Mouse (Mus musculus): Measurements from ENCODE around the gene Lmod2.

Lmod2 gene

DNA sequence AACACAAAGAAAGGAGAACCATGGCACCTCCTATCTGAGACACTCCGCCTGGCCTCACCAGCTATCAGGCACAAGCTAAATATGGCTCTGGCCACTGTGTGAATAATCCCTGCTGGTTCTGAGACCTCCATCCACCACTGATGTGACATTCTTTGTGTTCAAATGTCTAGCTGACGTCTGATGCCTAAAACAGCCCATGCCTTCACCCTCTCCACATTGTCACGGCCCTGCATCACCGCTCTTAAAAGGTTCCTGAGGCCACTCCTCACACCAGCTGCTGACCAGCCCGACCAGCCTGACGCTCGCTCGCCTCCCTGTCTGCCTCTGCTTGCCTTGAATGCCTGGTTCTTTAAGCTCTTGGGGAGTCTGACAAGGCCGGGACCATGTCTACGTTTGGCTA is at the start of gene Lmod2:
TSS of gene Lmod2 (plus strand) at position 263 of the 400 bp plus-strand sequence.
- DNase-seq: no peak

DNA sequence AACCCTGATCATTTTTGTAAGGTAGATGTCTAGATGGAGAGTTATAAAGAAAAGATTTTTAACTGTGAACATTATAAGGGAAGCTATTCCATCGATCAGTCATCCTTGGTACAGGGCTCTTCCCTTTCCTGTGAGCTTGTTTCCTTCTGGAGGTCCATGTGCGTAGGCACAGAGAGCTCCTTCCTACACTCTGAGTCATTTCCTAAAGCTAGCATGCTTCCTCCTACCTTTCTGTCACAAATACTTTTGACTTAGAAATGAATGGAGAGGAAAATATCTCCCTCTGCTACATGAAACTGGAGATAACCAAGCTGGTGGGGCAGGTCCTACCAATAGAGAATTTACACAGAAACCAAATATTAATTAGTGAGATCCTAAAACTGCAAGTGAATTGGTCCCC is 47.8 kb upstream of the Lmod2 start:
- DNase-seq: no peak

- DNase-seq: no peak
These were observed 45.5 kb upstream of the Lmod2 start for GRCm38 (mm10) chr6:24552046-24552445.

- no peak for DNase-seq
These were observed 43.0 kb upstream of the Lmod2 start for GRCm38 (mm10) chr6:24554427-24555086.

DNA sequence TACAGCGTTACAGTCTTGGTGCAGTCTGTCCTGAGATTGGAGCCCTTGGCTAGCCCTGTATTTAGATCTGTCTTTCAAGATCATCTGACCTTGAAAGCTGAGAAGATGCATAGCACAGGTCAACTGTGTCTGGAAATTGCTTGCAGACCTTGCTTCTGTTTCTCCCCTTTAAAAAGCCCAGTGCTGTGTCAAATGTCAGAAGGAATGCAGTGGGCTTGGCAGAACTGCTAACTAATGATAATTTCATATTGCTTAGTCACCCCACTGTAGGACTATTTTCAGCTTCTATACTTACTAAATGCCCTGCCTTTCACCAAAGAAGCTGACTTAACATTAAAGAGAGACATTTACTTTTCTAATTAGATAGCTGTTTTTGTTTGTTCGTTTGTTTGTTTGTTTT is 42.1 kb upstream of the Lmod2 start:
- DNase-seq: no peak

DNA sequence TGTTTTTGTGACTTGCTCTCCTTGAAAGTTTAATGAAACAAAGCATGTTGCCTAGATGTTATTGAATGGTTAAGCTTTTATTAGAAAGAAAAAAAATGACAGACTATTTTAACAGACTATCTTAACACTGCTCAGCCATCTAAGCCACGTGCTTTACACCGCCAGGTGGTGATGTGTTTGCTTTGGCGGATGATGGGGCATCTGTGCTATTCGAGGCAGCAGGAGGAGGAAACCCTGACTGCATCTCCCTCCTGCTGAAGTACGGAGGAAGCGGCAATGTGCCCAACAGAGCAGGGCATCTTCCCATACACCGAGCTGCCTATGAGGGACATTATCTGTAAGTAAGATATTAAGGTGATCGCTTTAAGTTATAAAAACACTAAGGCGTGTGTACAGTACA is 33.5 kb upstream of the Lmod2 start:
- DNase-seq: no peak

GRCm38 (mm10) chr6:24564886-24565285 is 32.7 kb upstream of the Lmod2 start:
- no peak for DNase-seq

- no peak for DNase-seq
These were observed 28.6 kb upstream of the Lmod2 start for GRCm38 (mm10) chr6:24568963-24569362.

DNA sequence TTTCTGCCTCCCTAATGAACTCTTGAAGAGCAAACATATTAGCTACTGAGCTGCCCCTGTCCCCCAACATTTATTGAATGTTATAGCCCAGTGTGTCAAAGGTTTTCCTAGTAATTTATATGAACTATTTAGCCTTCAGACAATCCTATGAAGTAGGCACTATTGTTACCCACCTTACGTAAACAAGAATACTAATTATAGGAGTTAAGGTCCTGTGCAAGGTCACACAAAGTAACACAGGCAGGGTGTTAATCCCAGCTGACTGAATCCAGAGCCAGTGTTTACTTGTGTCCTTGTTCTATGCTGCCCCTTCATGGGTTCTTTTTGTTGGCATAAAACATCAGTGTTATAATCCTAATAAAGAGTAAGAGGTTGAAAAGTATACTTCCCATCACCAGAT is 27.9 kb upstream of the Lmod2 start:
- no peak for DNase-seq

DNA sequence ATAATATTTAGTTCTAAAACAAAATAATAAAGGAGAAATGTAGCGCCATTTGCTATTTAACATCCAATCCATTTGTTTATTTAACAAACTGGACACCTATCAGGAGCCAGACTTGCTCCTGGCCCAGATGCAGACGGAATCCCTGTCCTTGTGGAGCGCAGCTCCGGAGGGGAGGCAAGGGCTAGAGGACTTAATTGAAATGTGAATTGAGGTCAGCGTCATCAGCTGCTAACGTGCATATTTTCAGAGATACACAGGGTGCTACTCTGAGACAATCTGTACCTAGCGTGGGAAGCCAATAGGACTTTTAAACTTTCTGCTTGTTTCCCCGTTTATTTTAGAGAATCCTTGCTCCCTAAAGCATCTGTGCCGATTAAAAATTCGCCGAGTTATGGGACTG is 27.3 kb upstream of the Lmod2 start:
- DNase-seq: no peak

- DNase-seq: no peak
These were observed 26.4 kb upstream of the Lmod2 start for GRCm38 (mm10) chr6:24571126-24571525.

GRCm38 (mm10) chr6:24572431-24572830 is 25.1 kb upstream of the Lmod2 start:
- no peak for DNase-seq

DNA sequence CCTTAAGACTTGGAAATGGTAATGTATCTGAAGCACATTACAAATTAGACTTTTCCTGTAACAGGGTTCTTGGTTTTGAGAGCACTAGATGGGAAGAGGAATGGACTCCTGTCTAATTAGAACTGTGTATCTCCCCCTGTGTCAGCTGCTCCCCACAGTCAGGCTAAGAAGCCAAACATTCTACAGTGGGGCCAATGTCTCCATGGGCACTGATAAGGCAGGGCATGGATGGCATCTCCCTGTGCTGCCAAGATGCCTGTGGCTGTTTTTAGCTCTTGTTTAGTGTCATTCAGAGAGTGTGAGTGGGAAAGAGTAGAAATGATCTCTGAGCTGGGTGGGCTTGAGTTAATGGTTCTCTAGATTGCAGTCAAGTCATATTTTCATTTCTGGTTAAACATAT is 24.2 kb upstream of the Lmod2 start:
- DNase-seq: no peak

- no peak for DNase-seq
These were observed 14.1 kb upstream of the Lmod2 start for GRCm38 (mm10) chr6:24583456-24583855.

GRCm38 (mm10) chr6:24585431-24586310 is 11.9 kb upstream of the Lmod2 start:
- DNase-seq: no peak

DNA sequence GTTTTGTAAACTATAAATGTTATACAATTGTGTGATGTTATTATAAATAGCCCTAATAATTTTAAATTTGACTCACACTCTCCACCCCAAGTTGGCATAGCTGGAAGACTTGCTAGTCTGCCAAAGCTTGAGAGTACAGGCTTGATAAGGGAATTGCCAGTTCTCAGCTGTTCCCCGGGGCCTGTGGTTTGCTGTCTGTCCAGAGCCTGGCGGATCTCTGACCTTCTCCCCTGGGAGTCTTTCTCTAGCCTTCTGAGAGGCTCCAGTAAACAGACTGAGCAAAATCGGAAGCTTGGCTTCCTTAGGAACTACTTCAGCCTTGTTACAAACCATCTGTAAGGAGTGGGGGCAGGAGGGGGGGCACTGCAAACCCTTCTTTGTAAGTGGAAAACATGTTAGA is 10.7 kb upstream of the Lmod2 start:
- DNase-seq: no peak

GRCm38 (mm10) chr6:24590282-24590681 is 7.3 kb upstream of the Lmod2 start:
- DNase-seq: no peak

- DNase-seq: no peak
These were observed 5.9 kb upstream of the Lmod2 start for GRCm38 (mm10) chr6:24591525-24592218.

DNA sequence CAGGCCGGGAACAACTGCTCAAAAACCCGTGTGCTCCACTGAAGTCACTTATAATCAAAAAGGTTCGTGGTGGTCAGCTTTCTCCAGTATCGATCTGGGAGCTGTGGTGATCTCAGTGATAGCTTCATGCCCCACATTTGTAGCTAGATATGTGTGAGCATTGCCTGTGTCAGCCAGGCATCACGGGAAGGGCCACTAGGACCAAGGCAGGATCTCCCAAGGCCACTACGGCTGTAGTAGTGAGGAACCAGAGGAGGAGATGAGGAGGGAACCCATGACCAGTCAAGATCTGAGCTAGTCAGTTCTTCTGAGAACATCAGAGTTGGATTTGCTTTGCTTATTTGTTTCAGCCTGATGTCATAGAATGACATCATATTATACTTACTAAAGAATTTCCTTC is 1.6 kb downstream of the Lmod2 start:
- DNase-seq: no peak

DNA sequence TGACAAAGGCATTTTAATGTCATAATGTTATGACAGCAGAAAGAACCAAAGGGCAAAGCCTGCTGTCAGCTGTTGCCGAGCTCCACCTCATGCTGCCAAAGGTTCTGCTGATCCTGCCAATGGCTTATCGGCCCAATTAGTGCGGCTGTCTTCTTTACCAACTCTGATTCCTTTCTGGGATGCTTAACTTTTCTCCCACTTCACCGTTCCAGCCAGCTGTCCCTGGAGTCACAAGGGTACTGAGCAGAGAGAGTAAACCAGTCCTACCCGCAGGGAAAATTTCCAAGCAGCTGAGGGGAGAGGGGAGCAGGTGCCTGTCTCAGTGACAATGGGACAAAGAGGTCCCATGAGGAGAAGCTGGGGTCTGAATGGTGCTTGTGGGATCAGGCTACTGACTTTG is 2.1 kb downstream of the Lmod2 start:
- DNase-seq: no peak

- no peak for DNase-seq
These were observed 2.6 kb downstream of the Lmod2 start for GRCm38 (mm10) chr6:24600134-24600533.

DNA sequence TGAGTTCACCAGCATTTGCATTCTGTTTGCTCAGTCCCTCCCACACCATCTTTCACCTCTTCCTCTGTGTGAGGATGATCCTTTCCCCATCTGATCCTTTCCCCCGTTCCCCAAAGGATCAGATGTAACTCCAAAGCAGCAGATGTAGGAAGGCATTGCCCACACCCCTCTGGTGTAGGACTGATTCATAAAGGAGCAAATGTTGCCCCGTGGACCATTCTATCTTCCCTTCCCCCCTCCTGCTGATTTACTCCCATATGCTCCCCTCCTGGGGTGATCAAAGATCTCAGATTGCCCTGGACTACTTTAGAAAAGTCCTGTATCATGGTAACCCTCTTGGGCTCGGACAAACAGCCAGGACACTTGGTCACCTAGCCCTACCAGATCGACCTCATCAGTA is 3.2 kb downstream of the Lmod2 start:
- no peak for DNase-seq

GRCm38 (mm10) chr6:24601668-24602067 is 4.1 kb downstream of the Lmod2 start:
- no peak for DNase-seq

DNA sequence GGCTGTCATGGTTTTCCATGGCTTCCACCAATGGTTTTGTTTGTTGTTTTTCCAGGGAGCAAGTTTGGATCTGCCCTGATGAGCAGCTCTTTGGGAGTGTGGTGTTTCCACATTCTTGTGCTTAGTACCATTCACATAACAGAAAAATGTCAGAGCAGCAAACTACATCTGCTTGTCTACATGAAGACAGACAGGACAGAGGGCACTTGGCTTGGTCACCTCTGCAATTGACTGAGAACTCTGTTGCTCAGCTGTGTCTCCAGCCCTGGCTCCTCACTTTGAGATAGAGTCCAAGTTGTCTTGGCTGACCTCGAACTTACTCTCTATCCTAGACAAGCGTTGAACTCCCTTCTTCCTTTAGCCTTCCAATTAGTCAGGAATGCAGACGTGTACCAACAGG is 4.8 kb downstream of the Lmod2 start:
- no peak for DNase-seq
